Mouse (Mus musculus) neural tube, embryonic 15.5 days (tissue): ENCODE data around the gene Map2k4. TPM values are rescaled to one million over a fixed set of nuclear protein-coding genes. Genes with fewer than 3 reads are reported as not detected.

Experiments used
- ATAC-seq: fragments of 200-750 bp; cut with Nextera tagmentation; 2 replicates; pipeline ENCODE4 v1.8.0; 2017; ENCODE audit warnings: mild to moderate bottlenecking, moderate TSS enrichment, moderate library complexity; ENCODE audit not compliant: low FRiP score
- H3K27ac ChIP-seq: fragments of 300-500 bp; sonication (generic); replicated peaks from 2 replicates; pipeline ENCODE4 v1.5.1; 2015; ENCODE audit warnings: mild to moderate bottlenecking, inconsistent platforms
- H3K27me3 ChIP-seq: fragments of 300-500 bp; sonication (generic); replicated peaks from 2 replicates; pipeline ENCODE4 v1.6.1; 2015; ENCODE audit warnings: inconsistent platforms
- H3K36me3 ChIP-seq: fragments of 300-500 bp; sonication (generic); 2 replicates; pipeline ENCODE4 v1.6.1; 2015; ENCODE audit warnings: inconsistent platforms
- H3K4me1 ChIP-seq: fragments of 300-500 bp; sonication (generic); 2 replicates; pipeline ENCODE4 v1.6.1; 2015; ENCODE audit warnings: inconsistent platforms
- H3K4me2 ChIP-seq: fragments of 300-500 bp; sonication (generic); 2 replicates; pipeline ENCODE4 v1.6.1; 2015; ENCODE audit warnings: inconsistent platforms, mild to moderate bottlenecking, moderate library complexity
- H3K4me3 ChIP-seq: fragments of 300-500 bp; sonication (generic); replicated peaks from 2 replicates; pipeline ENCODE4 v1.5.1; 2015; ENCODE audit warnings: mild to moderate bottlenecking, inconsistent platforms
- H3K9ac ChIP-seq: fragments of 300-500 bp; sonication (generic); replicated peaks from 2 replicates; pipeline ENCODE4 v1.6.1; 2015; ENCODE audit warnings: mild to moderate bottlenecking, inconsistent platforms
- H3K9me3 ChIP-seq: fragments of 300-500 bp; sonication (generic); replicated peaks from 2 replicates; pipeline ENCODE4 v1.6.1; 2016; ENCODE audit warnings: inconsistent platforms
- WGBS: fragments of 180-500 bp; shearing (Covaris S2); methylation state at CpG from one replicate; pipeline ENCODE4 v1.1.7; 2015; ENCODE audit warnings: mixed read lengths; 5-methylcytosine and 5-hydroxymethylcytosine counted together
- polyA plus RNA-seq: library from polyadenylated mRNA; unstranded; fragments of >200 nt; fragmentation: Nextera tagmentation; extraction: Ambion mirVana; gene quantifications from 2 replicates; pipeline ENCODE4 v1.2.1, GENCODE M21; 2015

Map2k4 gene
- polyA plus RNA-seq, 1 experiment from 2014 or later: 109 TPM

- Histone ChIP-seq H3K4me1 (no peaks in the 10 kb centered on the region), H3K27ac (no peak overlapping the region), H3K27me3 (no peaks in the 10 kb centered on the region), H3K9me3 (no peaks in the 10 kb centered on the region), H3K36me3 (no peaks in the 10 kb centered on the region), H3K9ac (no peak overlapping the region), H3K4me2 (no peak overlapping the region), H3K4me3 (no peak overlapping the region)
- no peak for ATAC-seq
- 55% methylated on average over 1 of the region's 1 CpGs for WGBS
Observed at GRCm38 (mm10) chr11:65795896-65796295, 7.8 kb upstream of the Map2k4 start.

- no peaks in the 10 kb centered on the region for H3K4me1 ChIP-seq
- no peaks in the 10 kb centered on the region for H3K27me3 ChIP-seq
- H3K27ac ChIP-seq: no peak overlapping the region
- no peak for ATAC-seq
- H3K9me3 ChIP-seq: no peaks in the 10 kb centered on the region
- no peak overlapping the region for H3K4me2 ChIP-seq
- no peak overlapping the region for H3K4me3 ChIP-seq
- no peak overlapping the region for H3K9ac ChIP-seq
- H3K36me3 ChIP-seq: no peaks in the 10 kb centered on the region
- WGBS: 81% methylated on average over 10 of the region's 10 CpGs
Observed at GRCm38 (mm10) chr11:65794428-65795219, 6.5 kb upstream of the Map2k4 start.

- peaks cover 27% of the 10 kb centered on the region for H3K4me1 ChIP-seq
- H3K27ac ChIP-seq: peak overlapping the region; percentile 91
- peak; percentile 87 for ATAC-seq
- H3K9ac ChIP-seq: peak overlapping the region; percentile 95
- no peaks in the 10 kb centered on the region for H3K9me3 ChIP-seq
- H3K4me3 ChIP-seq: peak overlapping the region; percentile 88
- peak overlapping the region; percentile 67 for H3K4me2 ChIP-seq
- no peaks in the 10 kb centered on the region for H3K27me3 ChIP-seq
- no peaks in the 10 kb centered on the region for H3K36me3 ChIP-seq
- under 1% methylated on average over 68 of the region's 71 CpGs for WGBS
Observed at GRCm38 (mm10) chr11:65787421-65788151, 511 bp downstream of the Map2k4 start.

GRCm38 (mm10) chr11:65786160-65786559 lies 1.9 kb downstream of the Map2k4 start:
- no peak for ATAC-seq
- Histone ChIP-seq H3K4me1 (peaks cover 29% of the 10 kb centered on the region), H3K9ac (no peak overlapping the region), H3K4me3 (0 out of 2 replicates have a peak overlapping the region, but pooled peaks have one; percentile 8), H3K4me2 (peak overlapping the region; percentile 67), H3K36me3 (no peaks in the 10 kb centered on the region), H3K27ac (no peak overlapping the region), H3K27me3 (no peaks in the 10 kb centered on the region), H3K9me3 (no peaks in the 10 kb centered on the region)
- WGBS: 89% methylated on average over 2 of the region's 2 CpGs

- no peak overlapping the region for H3K9ac ChIP-seq
- no peaks in the 10 kb centered on the region for H3K27me3 ChIP-seq
- H3K4me2 ChIP-seq: no peak overlapping the region
- WGBS: 91% methylated on average over 3 of the region's 3 CpGs
- no peaks in the 10 kb centered on the region for H3K9me3 ChIP-seq
- H3K4me3 ChIP-seq: no peak overlapping the region
- no peak overlapping the region for H3K27ac ChIP-seq
- ATAC-seq: no peak
- H3K4me1 ChIP-seq: peaks cover 25% of the 10 kb centered on the region
- H3K36me3 ChIP-seq: peaks cover 3% of the 10 kb centered on the region; the same call in 1 of the 2 replicates
Observed at GRCm38 (mm10) chr11:65781596-65781995, 6.5 kb downstream of the Map2k4 start.

GRCm38 (mm10) chr11:65779578-65779977 lies 8.5 kb downstream of the Map2k4 start:
- ATAC-seq: no peak
- H3K4me1 ChIP-seq: peaks cover 12% of the 10 kb centered on the region; the same call in 1 of the 2 replicates
- no peaks in the 10 kb centered on the region for H3K27me3 ChIP-seq
- H3K9ac ChIP-seq: no peak overlapping the region
- no peaks in the 10 kb centered on the region for H3K9me3 ChIP-seq
- H3K27ac ChIP-seq: no peak overlapping the region
- 100% methylated on average over 1 of the region's 1 CpGs for WGBS
- H3K36me3 ChIP-seq: peaks cover 3% of the 10 kb centered on the region; the same call in 1 of the 2 replicates
- no peak overlapping the region for H3K4me2 ChIP-seq
- H3K4me3 ChIP-seq: no peak overlapping the region

GRCm38 (mm10) chr11:65779066-65779465 lies 9.0 kb downstream of the Map2k4 start:
- H3K4me3 ChIP-seq: no peak overlapping the region
- peaks cover 3% of the 10 kb centered on the region; the same call in 1 of the 2 replicates for H3K36me3 ChIP-seq
- 93% methylated on average over 1 of the region's 1 CpGs for WGBS

GRCm38 (mm10) chr11:65777810-65778209 lies 10.3 kb downstream of the Map2k4 start:
- Histone ChIP-seq H3K4me1 (peaks cover 7% of the 10 kb centered on the region; the same call in 1 of the 2 replicates), H3K4me3 (no peak overlapping the region), H3K36me3 (peaks cover 3% of the 10 kb centered on the region; the same call in 1 of the 2 replicates), H3K27me3 (no peaks in the 10 kb centered on the region), H3K9me3 (no peaks in the 10 kb centered on the region), H3K4me2 (no peak overlapping the region), H3K9ac (no peak overlapping the region), H3K27ac (no peak overlapping the region)
- ATAC-seq: no peak
- whole genome bisulfite sequencing: 82% methylated on average over 5 of the region's 5 CpGs

More at GRCm38 (mm10) chr11:65779066-65779465, 9.0 kb downstream of the Map2k4 start:
- Histone ChIP-seq H3K4me1 (peaks cover 12% of the 10 kb centered on the region; the same call in 1 of the 2 replicates), H3K9ac (no peak overlapping the region), H3K27me3 (no peaks in the 10 kb centered on the region), H3K4me2 (no peak overlapping the region), H3K9me3 (no peaks in the 10 kb centered on the region), H3K27ac (no peak overlapping the region)
- ATAC-seq: no peak

- Histone ChIP-seq H3K9me3 (no peaks in the 10 kb centered on the region), H3K36me3 (peaks cover 3% of the 10 kb centered on the region; the same call in 1 of the 2 replicates), H3K4me2 (no peak overlapping the region), H3K4me1 (peaks cover 7% of the 10 kb centered on the region; the same call in 1 of the 2 replicates), H3K9ac (no peak overlapping the region), H3K27me3 (no peaks in the 10 kb centered on the region), H3K4me3 (no peak overlapping the region), H3K27ac (no peak overlapping the region)
- 59% methylated on average over 2 of the region's 2 CpGs for WGBS
- no peak for ATAC-seq
Observed at GRCm38 (mm10) chr11:65776906-65777611, 11.0 kb downstream of the Map2k4 start.

GRCm38 (mm10) chr11:65773946-65774656 lies 14.0 kb downstream of the Map2k4 start:
- no peaks in the 10 kb centered on the region for H3K9me3 ChIP-seq
- ATAC-seq: no peak
- H3K4me1 ChIP-seq: peaks cover 5% of the 10 kb centered on the region; the same call in 1 of the 2 replicates
- H3K36me3 ChIP-seq: no peaks in the 10 kb centered on the region
- no peak overlapping the region for H3K9ac ChIP-seq
- WGBS: 76% methylated on average over 6 of the region's 6 CpGs
- no peaks in the 10 kb centered on the region for H3K27me3 ChIP-seq
- H3K4me2 ChIP-seq: no peak overlapping the region
- no peak overlapping the region for H3K4me3 ChIP-seq
- no peak overlapping the region for H3K27ac ChIP-seq

- 91% methylated on average over 2 of the region's 2 CpGs for WGBS
- Histone ChIP-seq H3K4me1 (peaks cover 5% of the 10 kb centered on the region; the same call in 1 of the 2 replicates), H3K27ac (no peak overlapping the region), H3K9me3 (no peaks in the 10 kb centered on the region), H3K27me3 (no peaks in the 10 kb centered on the region), H3K9ac (no peak overlapping the region), H3K36me3 (no peaks in the 10 kb centered on the region), H3K4me2 (no peak overlapping the region), H3K4me3 (no peak overlapping the region)
- no peak for ATAC-seq
Observed at GRCm38 (mm10) chr11:65773535-65773934, 14.6 kb downstream of the Map2k4 start.
